Mouse (Mus musculus) retina, postnatal 7 days (tissue): ENCODE data around the gene Mical3.

Source experiments
- DNase-seq: peaks from one replicate; pipeline ENCODE4 v3.0.0-alpha.2; 2012; ENCODE audit warnings: low read depth, low spot score

The Mical3 gene

DNA sequence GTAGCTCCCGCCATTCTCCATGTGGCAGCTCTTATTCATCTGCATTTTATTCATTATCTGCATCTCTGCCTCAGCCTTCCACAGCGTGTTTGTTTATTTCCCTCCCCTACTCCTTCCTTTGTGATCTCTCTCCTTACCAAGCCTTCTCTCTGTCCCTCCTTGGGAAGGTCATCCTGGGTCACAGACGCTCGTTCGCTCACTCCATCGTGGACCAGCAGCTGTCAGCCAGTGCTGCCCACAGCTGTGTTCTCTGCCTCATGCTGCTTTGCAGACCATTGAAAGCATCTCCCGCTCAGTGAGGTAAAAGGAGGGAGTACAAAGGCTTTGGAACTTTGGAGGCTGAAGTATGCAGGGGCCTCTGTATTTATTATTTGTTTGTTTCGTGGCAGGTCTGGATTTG is 15.1 kb upstream of the Mical3 start:
- DNase-seq: no peak

DNA sequence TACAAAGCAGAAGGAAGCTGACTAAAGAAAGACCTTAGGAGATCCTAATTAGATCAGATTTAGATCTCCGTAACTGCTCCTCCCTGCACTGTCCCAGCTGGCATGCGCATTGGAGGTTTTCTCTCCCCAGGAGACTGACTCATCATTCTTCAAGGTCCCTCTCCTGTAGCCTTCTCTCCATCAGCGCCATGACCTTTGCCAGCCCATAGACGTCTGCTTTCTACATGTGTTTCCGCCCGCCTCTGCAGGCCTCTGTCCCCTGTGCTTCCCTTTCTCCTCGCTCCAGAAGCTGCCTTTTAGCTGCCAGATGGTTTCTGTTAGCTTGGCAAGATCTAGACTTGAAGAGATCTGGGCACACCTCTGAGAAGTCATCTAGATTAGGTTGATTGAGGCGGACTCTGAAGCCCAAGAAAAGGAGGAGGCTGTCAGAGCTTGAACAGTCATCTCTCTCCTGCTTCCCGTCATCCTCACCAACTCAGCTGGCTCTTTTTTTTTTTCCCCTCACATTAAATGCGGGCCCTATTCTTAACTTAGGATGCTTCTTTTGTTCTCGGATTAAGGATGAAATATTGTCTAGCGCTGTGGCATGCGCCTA is 14.3 kb upstream of the Mical3 start:
- DNase-seq: no peak

DNA sequence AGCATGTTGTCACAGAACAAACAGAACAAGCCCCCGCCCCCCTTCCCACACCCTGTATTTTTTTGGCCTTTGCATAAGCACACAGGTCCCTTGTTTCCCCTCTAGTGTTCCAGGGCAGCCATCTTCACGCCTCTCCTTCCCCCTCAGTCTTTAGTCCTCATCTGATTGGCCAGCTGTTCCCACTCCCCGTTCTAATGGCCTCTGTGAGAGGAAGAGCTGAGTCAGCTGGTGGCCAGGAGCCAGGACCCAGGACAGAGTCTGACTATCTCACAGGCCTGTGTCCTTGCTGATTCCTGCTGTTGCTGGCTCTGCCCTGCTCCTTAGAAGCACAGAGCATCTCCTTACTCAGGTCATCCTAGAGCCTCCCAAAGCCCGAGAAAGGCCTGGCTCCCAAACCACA is 13.3 kb upstream of the Mical3 start:
- no peak for DNase-seq

DNA sequence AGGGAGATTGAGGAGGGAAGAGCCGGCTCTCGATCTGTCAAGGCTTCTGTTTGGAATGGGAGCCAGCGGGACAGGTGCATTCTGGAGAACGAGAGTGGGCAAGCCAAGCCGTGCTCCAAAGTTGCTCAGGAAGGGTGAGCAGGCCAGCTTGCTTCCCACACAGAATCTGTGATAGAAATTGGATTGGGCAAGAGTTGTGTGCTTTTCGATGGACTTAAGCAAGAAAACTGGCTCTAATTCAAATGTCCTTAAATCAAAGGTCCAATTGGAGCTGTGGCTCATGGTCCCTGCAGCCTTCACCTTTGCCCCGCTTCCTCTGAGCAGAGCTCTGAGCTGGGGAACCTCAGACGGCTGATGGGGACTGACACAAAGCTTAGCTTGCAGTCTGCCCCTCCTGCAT is 12.6 kb upstream of the Mical3 start:
- DNase-seq: no peak

DNA sequence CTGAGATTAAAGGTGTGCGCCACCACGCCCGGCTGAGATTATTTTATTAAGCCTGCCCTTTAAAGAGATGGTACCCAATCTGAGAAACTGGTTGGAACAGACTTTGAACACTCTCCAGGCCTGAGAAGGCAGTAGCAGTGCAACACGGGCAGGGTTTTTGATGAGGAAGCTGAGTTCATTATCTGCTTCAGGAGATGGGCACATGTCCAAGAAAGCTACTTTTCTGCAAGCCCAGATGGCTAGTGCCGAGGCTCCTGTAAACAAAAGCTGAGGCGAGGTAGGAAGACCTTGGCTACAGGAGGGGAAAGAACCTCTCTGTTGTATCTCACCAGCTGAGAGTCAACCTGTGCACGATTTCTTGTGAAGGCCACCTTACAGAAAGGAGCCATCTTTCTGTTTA is 11.5 kb upstream of the Mical3 start:
- no peak for DNase-seq

DNA sequence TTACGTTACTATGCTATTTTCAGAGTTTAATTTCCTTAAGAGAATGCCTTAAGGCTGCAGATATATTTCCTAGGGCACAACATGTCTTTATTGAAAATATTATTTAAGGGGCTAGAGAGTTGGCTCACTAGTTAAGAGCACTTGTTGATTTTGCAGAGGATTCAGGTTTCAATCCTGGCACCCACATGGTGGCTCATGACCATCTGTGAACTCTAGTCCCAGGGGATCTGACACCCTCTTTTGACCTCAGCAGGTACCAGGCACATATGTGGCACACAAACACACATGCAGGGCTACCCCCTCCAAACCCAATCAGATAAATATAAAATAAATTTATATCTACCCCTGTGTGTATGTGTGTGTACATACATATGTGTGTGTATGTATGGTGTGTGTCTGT is 8.5 kb upstream of the Mical3 start:
- DNase-seq: no peak

DNA sequence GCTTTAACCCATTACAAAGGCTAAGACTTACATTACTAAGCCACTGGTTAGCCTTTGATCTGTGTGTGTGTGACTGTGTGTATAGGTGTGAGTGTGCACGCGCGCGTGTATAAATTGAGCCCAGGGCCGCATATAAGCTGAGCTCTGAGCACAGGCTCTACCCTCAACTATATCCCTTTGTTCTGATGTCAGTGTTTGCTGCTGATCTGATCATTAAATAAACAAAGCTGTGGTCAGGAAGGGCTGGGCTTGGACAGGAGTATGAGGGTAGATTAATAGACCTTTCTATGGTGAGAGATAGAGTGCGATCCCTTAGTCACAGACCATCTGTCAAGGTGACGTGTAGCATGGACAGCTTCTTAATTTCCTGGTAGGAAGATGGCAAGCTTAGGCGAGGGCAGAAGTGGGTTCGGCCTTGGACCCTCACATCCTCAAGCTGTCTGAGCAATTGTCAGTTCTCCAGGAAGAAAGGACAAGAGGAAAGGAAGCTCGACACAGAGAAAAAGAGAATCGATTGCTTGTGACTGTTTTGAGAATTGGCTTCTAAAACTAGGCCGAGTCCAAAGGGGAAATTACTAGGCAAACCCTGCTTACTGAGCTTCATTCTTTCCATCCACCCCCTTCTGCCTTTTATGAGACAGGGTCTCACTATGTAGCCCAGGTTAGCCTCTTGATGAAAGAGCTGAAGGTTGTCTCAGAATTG is 7.7 kb upstream of the Mical3 start:
- no peak for DNase-seq

DNA sequence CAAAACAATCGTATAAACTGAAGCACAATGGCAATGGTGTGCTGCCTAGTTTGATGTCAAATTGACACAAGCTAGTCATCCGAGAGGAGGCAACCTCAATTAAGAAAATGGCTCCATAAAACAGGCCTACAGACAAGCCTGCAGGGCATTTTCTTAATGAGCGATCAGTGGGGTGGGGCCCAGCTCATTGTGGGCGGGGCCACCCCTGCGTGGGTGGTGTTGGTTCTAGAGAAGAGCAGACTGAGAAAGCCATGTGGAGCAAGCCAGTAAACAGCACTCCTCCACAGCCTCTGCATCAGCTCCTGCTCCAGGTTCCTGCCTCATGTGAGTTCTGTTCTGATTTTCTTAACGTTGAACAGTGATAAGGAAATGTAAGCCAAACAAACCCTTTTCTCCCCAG is 6.4 kb upstream of the Mical3 start:
- DNase-seq: no peak

DNA sequence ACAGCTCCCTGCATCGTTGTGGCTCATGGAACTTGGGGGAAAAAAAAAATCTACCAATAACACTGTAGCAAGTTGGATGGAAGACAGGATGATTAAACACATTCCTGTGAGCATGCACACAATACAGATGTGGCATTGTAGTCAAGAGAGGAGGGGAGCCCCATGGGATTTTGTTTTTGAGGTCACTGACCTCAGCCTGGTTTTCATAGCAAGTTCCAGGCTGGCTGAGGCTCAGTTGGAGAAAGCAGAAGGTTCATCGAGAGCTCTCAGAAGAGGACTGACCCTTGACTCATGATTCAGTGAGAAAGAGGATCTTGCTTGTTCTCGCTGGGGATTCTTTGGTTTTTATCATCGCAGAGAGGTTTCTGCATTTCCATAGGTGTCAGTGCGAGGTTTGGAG is 4.1 kb upstream of the Mical3 start:
- DNase-seq: no peak

DNA sequence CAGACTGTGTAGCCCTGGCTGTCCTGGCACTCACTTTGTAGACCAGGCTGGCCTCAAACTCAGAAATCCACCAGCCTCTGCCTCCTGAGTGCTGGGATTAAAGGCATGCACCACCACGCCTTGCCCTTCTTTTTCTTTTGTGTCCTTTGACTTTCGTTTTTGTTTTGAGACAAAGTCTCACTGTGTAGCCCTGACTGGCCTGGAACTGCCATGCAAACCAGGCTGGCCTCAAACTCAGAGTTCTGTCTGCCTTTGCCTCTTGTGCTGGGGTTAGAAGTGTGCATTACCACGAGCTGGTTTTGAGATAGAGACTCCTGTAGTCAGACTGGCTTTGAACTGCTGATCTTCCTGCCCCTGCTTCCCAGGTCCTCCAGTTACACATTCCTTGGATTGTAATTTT is 3.5 kb upstream of the Mical3 start:
- no peak for DNase-seq

DNA sequence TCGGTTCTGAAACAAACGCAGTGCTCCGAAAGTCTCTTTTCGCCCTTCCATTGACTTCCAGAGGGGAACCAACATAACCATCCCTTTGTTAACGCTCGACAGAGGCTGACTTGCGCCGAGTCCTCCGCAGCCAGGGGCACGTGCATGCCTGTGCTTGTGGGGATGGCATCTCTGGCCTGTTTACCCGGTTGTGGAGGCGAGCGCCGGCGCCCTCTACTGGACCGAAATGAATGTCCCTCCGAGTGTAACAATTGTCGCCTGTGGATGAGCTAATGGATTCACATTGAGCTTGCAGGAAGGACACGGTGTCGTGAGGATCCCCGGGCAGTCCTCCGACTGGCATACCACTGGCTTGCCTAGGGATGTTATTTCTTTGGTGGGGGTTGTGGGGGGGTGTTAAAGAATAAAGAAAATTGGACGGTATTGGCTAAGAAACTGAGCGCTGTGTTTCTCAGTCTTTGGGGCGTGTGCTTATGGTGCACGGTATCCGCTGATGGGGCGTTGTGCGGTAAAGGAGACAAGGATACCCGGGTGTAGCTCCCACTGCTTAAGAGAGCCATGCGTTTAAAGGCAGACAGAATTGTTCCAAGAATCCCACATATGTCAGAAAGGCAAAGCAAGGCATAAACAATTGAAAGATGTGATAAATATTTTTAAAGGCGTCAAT is 627 bp downstream of the Mical3 start:
- DNase-seq: peak; percentile 77

DNA sequence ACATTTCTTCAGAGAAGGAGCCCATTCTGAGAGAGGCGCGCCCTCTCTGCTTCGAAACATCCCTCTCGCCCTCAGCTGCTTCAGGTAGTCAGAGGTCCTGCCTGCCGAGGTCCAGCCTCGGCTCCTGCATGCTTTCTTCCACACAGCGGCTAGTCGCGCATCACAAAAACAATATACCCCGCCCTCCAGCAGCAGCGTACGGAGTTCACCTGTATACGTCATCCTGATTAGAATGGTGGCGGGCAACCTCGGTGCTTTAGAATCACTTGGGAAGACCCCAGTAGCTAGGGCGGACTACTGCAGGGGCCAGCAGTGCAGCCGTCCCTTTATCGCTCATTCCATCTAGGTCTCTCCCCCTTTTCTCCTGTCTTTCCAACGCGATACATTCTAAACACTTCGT is 1.3 kb downstream of the Mical3 start:
- DNase-seq: no peak

DNA sequence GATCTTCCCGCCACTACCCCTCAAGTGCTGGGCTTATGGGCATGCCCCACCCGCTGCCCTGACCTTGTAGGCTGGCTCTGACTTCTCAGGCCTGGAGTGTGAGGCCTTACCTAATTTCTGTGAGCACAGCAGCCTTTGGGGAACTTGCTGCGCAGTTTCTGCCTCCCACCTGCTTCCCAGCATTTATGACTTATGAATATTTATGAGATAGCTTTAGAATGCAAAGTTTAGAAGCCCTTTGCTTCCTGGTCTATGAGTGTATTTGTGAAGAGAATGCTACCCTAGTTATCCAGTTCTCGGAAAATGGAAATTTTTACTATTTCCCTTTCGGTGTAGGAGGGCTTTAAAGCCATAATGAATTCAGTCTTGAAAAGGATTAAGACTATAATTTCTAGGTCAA is 2.1 kb downstream of the Mical3 start:
- no peak for DNase-seq

DNA sequence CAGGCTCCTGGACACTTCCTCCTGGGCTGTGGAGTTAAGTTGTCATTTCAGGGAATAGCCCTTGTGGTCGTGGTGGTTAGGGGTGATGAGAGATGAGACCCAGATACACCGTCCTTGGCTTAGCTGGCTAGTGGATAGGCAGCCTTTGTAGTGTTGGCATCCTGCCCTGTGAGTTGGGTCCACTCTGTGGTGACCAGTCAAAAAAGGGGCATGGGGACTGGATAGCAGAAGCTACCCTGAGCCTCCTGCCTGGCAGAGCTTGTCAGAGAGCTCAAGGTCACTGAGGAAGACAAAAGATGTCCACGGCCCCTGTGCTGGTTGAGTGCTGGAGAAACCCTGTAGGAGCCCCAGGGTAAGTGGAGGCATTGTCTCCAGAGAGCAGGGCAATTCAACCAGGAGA is 3.1 kb downstream of the Mical3 start:
- DNase-seq: no peak

DNA sequence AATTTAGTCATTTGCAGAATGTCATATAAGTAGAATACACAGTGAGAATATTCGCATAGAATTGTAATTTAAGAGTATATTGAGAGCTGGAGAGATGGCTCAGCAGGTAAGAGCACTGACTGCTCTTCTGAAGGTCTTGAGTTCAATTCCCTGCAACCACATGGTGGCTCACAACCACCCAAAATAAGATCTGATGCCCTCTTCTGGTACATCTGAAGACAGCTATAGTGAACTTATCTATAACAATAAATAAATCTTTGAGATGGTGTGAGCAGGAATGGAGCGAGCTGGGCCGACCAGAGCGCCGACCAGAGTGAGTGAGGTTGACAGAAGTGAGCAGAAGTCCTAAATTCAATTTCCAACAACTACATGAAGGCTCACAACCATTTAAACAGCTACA is 4.6 kb downstream of the Mical3 start:
- DNase-seq: no peak

DNA sequence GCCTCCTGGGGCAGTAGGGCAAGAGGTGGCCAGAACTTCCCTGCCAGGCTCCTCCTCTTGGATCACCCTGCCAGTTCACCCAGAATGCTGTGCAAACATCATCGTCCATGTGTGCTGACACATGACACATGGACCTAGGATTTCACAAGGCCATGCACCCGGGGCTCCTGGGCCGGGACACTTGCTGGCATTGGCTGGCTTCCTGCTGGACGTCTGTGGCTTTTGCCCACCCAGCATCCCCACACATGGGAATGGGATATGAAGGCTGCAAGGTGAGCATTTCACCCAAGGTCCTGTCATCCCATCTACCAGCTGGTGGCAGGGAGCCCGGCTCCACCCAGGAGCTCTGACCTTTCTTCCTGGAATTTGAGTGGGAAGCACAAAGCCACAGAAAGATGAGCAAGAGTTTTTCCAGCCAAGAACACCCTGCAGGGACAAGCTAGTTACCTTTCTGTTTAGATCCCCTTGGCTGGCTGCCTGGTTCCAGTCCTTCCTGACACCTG is 8.0 kb downstream of the Mical3 start:
- DNase-seq: no peak

DNA sequence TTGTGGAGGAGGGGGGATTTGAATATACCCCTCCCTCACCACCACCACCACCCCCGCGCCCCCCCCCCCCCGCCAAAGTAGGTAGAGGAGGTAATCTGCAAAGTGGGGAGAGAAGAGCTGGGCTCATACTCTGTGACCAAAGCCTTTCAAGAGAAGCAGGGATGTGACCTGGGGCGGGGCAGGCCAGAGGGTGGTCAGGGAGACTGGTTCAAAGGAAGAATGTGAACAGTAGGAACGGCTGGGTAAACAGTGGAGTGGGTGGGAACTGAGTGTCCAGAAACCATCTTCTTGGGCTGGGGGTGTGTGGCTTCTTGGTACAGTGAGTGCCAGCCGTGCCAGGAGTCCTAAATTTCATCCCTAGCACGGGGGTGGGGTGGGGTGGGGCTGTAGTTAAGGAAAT is 10.0 kb downstream of the Mical3 start:
- DNase-seq: no peak

DNA sequence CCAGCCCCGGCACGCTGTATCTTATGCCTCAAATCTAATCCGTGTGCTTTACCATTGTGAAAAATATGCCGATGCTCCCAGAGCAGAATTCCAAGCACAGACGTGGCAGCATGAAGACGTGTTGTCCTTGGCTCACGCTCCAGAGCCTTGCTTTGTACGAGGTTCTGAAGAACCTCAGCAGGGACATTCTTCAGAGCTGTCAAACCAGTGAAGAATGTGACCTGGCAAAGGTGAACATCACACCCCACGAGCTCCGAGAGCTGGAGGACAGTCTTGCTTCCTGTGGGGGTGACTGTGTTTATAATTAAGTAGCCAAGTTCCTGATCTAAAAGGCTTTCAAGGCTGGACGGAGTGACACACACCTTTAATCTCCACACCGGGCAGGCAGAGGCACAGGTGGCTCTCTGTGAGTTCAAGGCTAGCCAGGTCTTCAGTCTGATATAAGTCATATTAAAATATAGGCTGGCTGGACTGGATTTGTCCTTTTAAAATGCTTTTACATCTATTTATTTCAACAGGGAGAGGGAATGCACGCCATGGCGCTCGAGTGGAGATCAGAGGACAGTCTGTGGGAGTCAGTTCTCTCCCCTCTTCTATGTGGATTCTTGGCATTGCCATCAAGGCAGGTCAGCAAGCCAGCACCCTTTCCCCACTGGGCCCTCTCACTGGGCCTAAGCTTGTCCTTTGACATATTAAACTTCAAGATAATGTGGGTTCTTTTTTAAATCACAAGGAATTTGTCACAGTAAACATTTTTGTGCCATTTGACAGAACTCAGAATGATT is 12.6 kb downstream of the Mical3 start:
- DNase-seq: no peak

DNA sequence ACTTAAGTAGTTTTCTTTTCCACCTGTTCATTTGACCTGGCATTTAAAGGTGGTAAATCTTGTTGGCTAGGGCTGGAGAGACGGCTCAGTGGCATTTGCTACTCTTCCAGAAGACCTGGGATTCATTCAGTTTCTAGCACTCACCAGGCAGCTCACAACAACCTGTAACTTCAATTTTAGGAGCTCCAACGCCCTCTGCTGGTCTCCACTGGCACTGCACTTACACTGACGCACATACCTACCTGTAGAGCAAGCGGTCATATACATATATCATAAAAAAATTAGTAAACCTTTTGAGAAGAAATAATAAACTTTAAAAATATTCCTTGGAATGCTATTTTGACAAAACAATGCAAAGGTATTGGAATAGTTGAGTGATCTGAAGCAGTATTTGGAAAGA is 13.7 kb downstream of the Mical3 start:
- no peak for DNase-seq

DNA sequence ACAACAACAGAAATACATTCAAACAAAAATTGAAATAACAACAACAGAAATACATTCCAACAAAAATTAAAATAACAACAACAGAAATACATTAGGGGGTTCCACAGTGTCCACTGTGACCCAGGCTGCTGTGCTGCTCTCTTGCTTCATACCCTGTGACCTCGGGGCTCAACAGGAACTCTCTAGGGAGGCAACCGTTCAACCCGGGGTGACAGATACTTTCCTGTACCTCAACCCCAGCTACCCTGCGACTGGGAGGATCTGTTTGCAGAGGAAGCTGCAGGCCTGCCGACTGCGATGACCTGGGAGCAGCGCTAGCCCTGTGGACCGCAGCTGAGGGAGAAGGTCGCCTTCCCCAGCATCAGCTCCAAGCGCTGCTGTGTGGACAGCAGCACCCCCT is 14.4 kb downstream of the Mical3 start:
- DNase-seq: no peak

DNA sequence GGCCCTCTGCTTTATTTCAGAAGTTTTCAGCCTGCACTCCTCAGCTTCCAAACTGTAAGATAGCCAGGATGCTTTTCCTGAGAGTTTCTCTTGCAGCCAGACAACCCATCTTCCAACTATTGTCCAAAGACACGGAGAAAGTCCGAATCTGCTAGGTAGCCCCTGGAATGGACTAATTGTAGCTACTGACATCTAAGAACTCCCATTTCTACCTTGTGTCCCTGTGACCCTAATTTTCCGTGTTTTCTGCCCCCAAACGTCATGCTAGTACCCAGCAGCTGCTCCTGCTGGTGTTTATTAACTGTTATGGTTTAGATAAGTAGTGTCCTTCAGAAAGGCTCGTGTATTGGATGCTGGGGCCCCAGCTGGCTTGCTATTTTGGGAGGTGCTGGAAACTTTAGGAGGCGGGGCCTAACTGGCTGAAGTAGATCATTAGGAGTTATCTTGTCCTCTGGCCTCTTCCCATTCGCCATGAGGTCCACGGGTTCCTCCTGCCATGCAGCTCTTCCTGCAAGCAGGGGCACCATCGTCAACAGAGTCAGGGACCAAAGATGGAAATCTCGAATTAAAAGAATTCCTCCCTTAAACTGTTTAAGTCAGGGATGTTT is 19.2 kb downstream of the Mical3 start:
- no peak for DNase-seq
